Mouse (Mus musculus) kidney, postnatal 36 days (tissue): Measurements from ENCODE around the gene Akap2.

ENCODE experiments used
- DNase-seq, 2 experiments: peaks; one replicate each; pipeline ENCODE4 v3.0.0; 2021 to 2022; ENCODE audit warnings: mixed read lengths in 2 of 2

The Akap2 gene

DNA sequence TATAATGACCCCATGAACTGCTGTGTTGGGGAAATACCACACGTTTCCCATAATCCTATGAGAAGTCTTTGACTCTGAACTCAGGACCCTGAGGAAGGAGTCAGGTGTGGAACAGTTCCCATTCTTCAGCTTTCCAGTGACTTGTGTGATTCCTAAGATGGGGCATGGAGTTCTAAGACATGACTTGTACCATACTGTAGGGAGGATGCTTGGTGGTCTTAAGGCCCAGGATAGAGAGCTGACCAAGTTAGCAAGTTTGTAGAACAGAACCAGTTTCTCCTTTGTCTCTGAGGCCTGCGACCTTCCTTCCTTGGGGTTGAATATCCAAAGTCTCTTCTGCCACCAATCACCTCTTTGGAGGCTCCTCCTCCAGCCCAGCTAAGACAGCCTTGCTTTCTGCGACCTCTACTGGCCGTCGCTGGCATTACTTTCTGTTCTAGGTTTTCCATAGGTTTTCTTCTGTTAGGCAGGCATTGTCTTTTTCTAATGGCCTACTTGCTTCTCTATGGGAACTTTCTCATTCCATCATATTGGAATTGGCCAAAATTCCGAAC is 162.4 kb downstream of the Akap2 start:
- DNase-seq, result peak; percentile 86 to 92

DNA sequence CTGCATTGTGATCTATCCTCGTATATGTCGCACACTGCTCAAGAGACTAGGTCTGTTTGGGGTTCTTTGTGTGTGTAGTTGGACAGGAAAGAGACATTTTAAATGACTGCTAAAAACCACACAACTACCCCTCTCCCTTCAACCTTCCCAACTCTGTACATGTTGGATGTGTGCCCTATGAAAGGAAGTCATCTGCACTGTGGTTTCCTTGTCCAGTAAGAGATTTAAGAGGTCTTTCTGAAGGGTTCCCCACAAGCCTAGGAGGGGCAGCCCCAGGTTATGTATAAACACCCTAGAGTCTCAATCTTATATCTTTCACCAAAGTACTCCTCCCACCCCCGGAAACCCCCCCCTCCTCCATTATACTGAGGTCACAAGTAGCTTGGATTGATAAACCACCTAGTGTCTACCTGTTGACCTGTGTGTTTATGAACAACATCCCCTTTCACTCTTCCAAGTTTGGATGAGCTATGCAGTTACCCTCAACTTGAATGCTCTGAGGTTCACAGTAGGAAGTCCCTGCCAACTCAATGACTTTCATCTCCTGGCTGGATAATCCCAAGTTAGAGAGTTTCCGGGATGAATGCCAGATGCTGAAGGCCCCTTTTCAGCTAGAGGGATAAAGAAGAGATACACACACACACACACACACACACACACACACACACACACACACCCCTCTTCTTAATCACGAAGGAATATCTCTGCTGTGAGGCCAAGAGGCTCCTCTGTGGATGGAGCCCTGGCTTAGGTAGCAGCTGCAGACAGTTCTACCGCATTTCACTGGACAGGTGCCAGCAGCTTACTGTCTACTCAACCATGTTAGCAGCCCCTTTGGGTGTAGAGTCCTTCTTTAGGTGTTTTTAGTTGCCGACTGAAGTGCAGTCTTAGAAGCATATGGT is 166.3 kb downstream of the Akap2 start:
- peak; percentile 50 to 68 for DNase-seq

DNA sequence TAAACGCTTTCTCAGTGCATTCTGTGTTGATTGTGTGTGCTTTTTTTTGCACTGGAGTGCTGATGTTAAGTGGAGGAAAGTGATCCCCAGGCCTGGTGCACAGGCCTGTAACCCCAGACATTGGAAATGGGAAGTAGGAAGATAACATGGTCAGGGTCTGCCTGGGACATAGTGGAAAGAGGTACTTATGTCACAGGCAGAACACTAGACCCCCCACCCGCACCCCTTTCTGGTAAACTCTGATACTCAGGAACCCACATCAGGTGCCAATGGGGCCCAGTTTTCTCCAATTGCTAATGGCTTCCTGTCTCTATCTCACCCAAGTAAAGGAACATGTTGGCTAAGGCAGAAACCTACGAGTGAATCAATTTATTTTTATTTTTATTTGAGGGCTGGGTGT is 167.1 kb downstream of the Akap2 start:
- DNase-seq, result no peak

DNA sequence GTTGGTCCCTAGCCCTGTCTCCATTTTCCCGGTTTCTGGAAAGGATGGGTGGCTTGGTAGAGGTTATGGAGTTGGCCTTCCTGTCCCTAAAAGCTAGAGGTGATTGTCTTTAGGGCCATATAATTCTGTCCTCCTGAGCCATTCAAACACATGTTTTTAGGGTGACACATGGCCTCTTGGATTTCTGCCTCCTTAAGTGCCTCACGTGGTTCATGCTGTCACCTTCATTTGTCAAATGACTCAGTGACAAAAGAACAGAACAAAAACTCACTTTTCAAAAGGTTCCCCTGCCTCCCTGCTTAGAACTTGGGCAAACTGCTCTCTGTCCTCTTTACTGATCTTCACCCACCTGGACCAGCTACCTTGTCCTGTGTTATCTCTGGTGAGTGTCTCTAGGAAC is 167.7 kb downstream of the Akap2 start:
- no peak for DNase-seq

DNA sequence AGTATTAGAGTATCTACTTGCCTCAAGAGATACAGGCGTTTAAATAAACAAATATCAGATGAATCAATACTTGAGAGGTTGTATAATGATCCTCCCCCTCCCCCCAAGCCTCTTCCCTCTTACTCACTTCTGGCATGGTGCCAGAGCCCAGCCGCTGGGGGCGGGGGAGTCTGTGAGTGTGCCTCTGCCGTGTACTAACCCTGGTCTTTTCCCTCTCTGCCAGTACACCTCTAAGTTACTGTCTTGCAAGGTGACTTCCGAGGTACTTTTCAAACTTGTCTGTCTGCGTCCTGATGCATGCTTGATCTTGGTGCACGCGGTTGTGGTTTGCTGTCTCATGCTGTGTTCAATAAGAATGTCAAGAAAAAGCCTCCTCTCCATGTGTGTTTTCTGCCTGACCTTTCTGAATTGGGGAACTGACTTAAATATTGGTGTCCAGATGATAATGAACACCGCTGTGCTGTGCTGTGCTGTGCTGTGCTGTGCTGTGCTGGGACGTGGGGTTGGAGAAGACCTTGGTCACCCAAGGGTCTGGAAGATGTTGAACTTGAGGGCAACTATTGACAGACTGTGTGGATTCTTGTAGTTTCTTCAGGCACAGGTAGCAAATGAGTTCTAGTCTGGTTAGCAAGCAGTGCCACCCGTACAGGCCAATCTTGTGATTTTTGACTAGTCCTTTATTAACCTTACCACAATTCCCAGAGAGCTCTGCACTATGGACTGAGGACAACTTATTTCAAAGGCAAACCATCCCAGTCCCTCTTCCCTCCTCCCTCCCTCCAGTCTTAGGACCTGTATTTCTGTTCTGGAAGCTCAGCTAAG is 168.8 kb downstream of the Akap2 start:
- peak; percentile 69 to 70 for DNase-seq

DNA sequence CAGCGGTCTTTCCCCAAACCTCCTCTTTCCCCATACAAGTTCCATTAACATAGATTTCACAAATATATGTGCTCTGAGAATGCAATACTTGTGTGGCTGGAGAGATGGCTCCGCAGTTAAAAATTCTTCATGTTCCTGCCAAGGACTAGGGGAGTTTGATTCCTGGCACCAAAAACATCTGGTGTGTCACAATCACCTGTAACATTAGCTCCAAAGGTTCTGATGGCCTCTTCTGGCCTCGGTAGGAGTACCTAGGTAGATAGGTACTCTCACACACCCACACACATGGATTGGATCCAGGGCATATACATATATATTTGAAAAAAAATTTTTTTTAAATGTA is 169.4 kb downstream of the Akap2 start:
- no peak for DNase-seq

DNA sequence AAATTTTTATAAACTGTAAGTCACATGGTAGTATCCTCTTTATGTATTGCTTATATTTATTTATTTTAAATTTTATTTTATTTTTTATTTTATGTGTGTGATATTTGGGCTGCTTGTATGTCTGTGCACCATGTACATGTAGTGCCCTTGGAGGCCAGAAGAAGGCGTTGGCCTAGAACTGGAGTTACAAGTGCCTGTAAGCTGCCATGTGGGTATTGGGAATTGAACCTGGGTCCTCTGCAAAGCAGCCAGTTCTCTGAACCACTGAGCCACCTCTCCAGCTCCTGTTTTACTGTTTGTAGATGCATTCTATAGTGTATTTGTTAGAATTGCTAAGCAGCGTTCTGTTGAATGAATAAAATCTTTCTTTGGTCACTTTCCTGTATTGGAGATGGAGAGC is 170.8 kb downstream of the Akap2 start:
- DNase-seq, result no peak

DNA sequence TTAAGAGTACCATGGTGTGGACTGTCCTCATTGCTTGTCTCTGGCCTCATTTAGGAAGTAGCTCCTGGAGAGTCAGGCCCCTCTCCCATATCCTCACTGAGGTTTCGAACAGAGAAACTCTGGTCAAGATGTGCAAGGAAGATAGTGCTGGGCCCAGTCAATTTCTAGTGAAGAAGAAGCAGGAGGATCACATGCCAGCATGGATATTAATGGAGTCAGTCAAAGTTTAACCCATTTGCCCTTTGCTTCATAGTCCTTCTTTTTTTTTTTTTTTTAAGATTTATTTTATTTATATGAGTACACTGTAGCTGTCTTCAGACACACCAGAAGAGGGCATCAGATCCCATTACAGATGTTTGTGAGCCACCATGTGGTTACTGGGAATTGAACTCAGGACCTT is 171.5 kb downstream of the Akap2 start:
- DNase-seq, result peak in 1 of 2 experiments; percentile 38

DNA sequence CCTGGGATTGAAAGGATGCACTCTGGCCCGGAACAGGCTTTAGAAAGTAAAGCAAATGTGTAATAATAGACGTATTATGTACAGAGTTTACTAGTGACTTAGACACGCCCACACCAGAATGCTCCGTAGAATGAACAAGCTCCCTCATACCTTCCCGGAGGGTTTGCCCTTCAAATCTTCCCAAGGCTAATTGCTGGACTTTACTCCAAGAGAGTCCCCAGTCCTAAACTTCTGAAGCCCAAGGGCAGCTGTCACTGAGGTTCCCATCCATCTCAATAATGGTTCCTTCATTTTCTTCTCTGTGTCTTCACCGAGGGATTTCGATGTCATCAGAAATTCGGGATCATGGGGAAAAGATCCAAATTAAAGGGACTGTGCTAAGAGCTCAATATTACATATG is 172.3 kb downstream of the Akap2 start:
- no peak for DNase-seq

DNA sequence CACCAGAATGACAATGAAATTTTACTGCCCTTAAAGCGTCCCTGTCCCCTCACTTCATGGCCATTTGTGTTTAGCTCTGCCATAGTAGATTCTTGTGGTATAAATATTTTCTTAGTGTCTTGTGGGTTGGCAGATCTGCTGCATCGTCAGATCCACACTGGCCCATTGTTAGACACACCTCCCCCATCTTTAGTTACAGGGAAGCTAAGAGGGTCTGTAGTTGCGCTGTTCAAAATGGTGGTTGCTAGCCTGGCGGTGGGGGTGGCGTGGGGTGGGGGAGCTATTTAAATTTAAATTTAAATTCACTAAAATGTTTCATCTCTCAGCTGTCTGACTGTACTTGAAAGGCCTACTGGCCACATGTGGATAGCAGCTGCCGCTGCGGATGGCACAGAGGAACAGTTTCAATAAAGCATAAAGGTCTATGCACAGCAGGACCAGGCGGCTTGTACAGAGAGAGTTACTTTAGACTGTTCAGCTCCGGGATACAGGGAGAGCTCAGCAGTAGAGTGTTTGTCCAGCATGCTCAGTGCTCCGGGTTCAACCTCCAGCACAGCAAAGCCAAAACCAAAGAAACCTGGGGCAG is 174.6 kb downstream of the Akap2 start:
- DNase-seq, result no peak

DNA sequence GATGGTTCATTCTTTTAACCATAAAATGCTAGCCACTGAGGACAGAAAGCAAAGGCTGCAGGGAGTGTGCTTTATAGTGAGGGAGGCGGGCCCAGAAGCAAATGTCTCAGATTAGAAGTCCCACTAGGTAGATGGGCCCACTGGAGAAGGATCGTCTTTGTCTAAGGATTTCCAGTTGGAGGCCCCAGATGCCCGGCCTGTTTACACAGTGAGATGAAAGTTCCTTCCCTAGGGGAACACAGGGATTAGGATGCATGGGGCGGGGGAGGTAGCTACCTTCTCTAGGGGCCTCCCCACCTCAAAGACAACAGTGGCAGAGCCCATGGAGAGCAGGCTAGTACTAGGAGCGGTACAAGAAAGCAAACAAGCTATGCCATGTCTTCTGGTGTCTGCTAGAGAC is 177.7 kb downstream of the Akap2 start:
- DNase-seq, result peak in 1 of 2 experiments; percentile 0

DNA sequence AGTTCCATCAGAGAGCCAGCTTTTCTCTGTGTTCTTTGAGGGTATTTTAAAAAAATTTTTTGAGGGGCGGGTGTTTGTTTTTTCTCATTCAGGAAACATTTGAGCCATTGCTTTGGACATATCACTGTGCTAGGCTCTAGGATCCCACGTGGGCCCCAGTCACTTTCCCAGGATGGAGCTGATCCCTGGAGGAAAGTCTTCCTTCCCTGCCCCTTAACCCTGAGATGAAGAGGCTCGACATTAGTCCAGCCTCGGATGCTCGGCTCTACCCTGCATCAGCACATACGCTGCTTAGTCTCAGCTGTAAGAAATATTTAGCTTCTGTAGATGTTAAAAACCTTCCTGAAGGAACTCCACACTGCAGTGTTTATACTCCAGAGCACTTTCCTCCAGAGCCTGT is 178.4 kb downstream of the Akap2 start:
- no peak for DNase-seq

DNA sequence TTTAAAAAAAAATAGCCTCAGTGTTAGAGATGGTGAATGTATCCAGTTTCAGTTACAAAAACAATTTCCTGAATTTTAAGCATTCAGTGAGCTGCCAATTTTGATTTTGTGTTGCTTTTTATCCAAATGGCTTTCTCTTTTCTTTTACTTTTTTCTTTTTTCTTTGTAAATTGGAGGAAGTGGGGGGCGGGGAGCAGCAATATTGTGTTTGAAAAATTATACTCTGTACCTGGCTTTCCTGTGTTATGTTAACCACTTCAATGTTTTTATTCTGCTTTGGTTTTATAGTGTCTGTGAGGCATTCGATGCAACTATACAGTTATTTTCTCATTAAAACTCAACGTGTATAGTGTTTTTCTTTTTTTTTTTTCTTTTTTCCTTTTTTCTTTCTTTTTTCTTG is 179.2 kb downstream of the Akap2 start:
- DNase-seq, result no peak

DNA sequence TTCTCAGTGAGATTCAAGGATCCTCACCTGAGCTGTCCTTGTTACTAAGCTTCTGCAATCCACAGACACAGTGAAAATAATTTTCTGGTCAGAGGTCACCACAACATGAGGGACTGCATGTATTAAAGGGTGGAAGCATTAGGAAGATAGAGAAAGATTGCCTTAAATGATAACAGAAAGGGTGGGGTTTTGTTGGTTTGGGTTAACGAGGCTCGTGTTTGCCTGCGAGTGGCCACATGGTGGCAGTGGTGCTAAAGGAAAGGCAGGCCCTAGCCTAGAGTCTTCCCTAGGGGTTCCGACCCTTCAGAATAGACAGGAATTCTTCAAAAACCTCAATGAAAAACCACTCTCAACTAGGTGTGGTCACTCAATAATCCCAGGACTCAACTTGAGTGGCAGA is 183.8 kb downstream of the Akap2 start:
- DNase-seq, result peak; percentile 35 to 82

DNA sequence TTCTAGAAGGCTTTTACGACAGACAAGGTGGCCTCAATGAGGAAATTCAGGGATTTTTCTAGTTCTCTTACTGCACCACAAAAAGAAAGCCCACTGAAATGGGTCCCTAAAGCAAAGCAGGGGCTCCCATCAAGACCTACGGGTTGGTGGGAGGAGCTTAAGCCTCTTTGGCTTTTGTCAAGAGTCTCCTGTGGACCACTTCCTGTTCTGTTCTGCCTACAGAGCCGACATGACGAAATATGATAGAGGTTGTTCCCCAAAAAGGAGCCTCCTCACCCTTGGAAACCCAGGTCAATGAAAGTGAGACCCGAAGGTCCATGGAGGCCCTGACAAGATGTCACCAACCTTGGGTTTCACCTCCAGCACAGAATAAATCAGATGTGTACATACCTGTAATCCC is 185.2 kb downstream of the Akap2 start:
- DNase-seq, result no peak

DNA sequence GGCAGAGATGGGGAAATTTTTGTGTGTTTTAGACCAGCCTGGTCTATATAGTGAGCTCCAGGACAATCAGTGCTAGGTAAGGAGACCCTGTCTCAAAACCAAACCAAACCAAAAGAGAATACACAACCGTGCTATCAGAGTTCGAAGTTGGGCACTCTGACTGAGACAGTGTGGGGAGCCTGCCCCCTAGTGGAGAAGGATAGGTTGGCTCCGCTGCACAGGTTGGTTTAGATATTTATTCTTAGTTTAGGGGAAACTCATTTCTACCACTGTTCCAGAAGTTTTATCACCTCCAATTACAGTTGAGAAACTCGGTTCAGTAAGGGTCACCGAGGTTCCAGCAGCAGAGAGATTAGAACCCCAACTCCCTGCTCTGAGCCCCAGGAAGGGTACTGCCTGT is 186.8 kb downstream of the Akap2 start:
- DNase-seq, result peak; percentile 69 to 86

DNA sequence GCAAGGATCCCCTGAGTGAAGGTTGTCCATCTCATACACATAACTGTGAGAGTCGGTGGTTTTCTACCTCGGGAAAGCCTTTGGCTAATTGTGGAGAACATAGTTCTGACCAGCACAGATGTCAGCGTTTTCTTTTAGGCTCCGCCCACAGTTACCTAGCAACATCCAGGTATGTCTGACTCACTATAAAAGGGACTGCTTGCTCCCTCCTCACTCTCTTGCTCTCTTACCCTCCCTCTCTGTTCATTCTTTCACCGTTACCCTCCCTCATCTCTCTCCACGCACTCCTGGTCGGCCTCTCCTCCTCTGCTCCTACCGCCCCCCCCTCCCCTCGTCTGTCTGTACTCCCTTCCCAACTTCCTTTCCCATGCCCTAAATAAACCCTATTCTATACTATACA is 187.2 kb downstream of the Akap2 start:
- peak; percentile 75 for DNase-seq

DNA sequence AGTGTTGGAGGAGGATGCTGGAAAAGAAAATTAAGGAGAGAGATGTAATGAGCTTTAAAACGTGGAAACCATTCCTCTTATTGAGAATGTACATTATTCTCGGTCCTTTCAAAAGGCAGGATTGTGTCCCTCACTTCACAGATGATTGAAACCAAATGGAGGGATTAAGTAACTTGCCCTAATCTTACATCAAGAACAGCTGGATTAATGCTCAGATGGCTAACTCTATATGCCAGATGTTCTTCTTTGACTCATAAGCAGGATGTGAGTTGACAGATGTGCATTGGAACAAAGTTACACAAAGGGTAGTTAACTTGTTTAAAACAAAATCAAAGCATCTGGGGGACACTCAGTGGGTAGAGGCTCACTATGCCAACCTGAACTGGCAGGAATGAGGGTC is 189.3 kb downstream of the Akap2 start:
- no peak for DNase-seq

DNA sequence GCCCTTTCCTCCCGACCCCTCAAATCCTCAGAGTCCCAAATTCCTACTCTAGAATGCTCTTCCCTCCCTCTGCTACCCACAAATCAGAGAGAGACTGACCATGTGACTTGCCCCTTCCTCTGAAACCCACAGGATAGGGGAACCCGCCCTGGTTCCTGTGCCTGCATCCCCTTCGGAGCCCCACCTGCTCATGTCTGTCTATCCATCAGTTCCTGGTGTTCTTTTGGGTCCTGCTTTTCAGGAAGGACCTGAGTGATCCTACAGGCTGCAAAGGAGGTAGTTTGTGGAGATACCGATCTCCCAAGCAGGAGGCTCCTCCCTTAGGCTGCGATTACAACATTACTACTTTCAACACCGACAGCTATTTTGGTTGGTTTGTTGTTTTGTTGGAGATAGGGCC is 191.4 kb downstream of the Akap2 start:
- DNase-seq, result no peak

DNA sequence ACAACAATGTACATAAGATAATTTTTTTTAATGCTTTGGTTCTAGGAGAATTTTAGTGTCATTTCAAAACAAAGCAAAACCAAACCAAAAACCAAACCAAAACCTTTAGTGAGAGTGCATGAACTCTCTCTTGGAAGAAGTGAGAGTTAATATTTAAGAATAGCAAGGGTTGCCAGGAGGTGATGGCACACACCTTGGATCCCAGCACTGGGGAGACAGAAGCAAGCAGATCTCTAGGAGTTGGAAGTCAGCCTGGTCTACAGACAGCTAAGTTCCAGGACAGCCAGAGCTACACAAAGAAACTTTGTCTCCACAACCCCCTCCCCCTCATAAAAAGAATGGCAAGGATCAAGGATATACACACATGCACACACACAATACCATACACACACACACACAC is 195.6 kb downstream of the Akap2 start:
- peak; percentile 42 to 65 for DNase-seq

DNA sequence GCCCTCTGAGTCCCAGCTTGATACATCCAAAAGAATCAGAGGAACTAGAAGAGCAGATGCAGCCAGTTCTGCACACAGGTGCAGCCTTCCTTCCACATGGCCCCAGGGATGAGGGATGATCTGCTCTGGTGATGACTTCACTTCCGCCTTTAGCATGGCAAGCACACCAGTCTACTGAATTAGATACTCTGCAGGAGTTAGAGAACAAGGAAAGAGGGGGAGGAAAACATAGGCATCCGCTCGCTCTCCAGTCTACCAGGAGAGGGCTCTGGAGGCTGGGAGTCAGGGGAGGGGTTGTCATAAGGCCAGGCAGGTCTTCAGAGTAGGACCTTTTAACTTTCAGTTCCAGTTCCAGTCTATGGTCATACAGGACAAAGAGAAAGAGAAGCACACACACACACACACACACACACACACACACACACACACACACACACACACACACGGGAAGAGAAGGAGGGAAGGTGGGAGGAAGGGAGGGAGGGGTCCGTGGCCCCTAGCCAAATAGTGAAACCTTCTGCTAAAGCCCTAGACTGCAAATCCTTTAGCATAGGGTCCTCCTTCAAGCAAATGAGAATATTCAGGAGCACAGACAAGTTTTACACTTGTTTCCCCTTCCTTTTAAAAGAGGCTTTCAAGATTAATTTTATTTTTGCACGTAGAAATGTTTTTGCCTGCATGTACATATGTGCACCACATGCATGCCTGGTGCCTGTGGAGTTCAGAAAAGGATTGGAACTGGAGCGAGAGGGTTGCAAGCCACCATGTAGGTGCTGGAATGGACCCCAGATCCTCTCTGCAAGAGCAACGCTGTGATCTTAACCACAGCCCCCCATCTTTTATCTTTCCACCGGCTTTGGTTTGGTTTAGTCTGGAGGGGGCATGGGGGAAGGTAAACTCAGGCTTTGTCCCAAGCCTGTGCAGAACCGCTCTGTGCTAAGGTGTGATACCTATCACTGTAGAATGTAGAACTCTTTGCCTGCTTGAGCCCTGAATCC is 197.0 kb downstream of the Akap2 start:
- peak; percentile 23 to 40 for DNase-seq
